Comparison of ENCODE assay signal across 8 mouse cellular contexts in the genomic region with DNA sequence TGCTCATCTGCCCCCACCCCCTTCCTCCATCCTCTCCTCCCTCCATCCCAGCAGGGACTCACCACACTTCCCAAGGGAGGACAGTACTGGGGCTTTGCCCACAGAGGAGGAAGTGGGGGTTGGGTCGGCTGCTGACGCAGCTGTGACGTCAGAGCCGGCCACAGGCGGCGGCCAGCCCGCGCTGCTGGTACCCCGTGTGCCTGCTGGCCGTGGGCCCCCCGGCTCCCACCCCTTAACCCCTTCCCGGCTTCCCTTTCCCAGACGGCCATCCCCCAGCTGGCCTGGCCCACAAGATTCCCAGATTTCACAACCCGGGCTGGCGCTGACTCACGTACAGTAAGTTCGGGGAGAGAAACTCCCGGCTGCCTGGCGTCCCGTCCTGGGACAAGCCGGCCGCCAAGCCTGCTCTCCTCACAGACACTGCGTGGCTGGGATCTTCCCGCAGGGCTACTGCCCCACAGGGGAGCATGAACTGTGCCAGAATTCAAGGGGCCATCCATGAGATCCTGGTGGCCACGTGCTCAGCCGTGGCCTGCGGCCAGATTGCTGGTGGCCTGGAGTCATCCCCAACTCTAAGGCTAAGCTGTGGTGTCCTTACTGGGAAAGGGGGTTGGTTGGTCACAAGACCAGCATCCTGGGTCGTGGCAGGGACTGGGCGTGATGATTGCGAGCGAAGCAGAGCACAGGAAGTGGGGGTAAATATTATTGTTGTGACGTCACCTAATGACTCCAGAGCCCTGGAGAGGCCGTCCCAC.
DNase-seq lines count a peak whose midpoint lies in the region; ATAC-seq and TF ChIP-seq lines count a peak whose summit lies in the region.

No protein-coding gene starts in this region.

- H3K27ac ChIP-seq in ES-Bruce4 (ENCODE audit: insufficient read depth, low read length): no peak overlapping the region
- peak overlapping the region; percentile 67; the same call in 1 of the 2 replicates for H3K27ac ChIP-seq in hindbrain, embryonic 11.5 days (ENCODE audit: low read depth, low read length)

- WGBS in hindbrain, embryonic 11.5 days: 3% methylated on average over 33 of the region's 33 CpGs

- no peaks in the 10 kb centered on the region for H3K27me3 ChIP-seq in ES-Bruce4 (ENCODE audit: control insufficient read depth, insufficient read depth, low read length, poor library complexity, severe bottlenecking)
- H3K27me3 ChIP-seq in hindbrain, embryonic 11.5 days (ENCODE audit: control insufficient read depth, insufficient read depth, low read length): no peaks in the 10 kb centered on the region
- H3K27me3 ChIP-seq in megakaryocyte, embryonic 14.5 days (replicated peaks): peaks cover 24% of the 10 kb centered on the region

- intact Hi-C loops in left cerebral cortex, postnatal 14 days (cut with DNase I): no loop called here

- TF ChIP-seq CTCF in ES-Bruce4 (IDR thresholded peaks at IDR 0.05; ENCODE audit: low read depth, low read length): no peak

- peak overlapping the region; percentile 55 for H3K4me3 ChIP-seq in ES-Bruce4 (ENCODE audit: low read depth, low read length)
- peak overlapping the region; percentile 57 for H3K4me3 ChIP-seq in hindbrain, embryonic 11.5 days (ENCODE audit: low read depth, low read length)
- peak overlapping the region; percentile 91 for H3K4me3 ChIP-seq in megakaryocyte, embryonic 14.5 days (replicated peaks)

- H3K9ac ChIP-seq in ES-Bruce4 (ENCODE audit: low read depth, poor library complexity, severe bottlenecking): peak overlapping the region; percentile 72
- peak overlapping the region; percentile 82 for H3K9ac ChIP-seq in hindbrain, embryonic 11.5 days (ENCODE audit: low read depth, low read length)

- no peaks in the 10 kb centered on the region for H3K36me3 ChIP-seq in ES-Bruce4 (ENCODE audit: control insufficient read depth, insufficient read depth, low read length, poor library complexity, severe bottlenecking)
- no peaks in the 10 kb centered on the region for H3K36me3 ChIP-seq in hindbrain, embryonic 11.5 days (ENCODE audit: control insufficient read depth, insufficient read depth, low read length)
- peaks cover 14% of the 10 kb centered on the region for H3K36me3 ChIP-seq in megakaryocyte, embryonic 14.5 days (replicated peaks; ENCODE audit: low read length)

- no peaks in the 10 kb centered on the region for H3K9me3 ChIP-seq in ES-Bruce4 (replicated peaks; ENCODE audit: control insufficient read depth, insufficient read depth, low read length, poor library complexity, severe bottlenecking)
- no peaks in the 10 kb centered on the region for H3K9me3 ChIP-seq in hindbrain, embryonic 11.5 days (ENCODE audit: control insufficient read depth, low read length)
- no peaks in the 10 kb centered on the region for H3K9me3 ChIP-seq in megakaryocyte, embryonic 14.5 days

- H3K4me2 ChIP-seq in hindbrain, embryonic 11.5 days (replicated peaks; ENCODE audit: low read depth, low read length): peak overlapping the region; percentile 91

- ATAC-seq in hindbrain, embryonic 11.5 days (ENCODE audit: low FRiP score): peak; percentile 85

- no peak for TF ChIP-seq POLR2A in ES-Bruce4 (IDR thresholded peaks at IDR 0.05; ENCODE audit: insufficient read depth, low read length)

- peak; percentile 89 for DNase-seq in adrenal gland, postnatal 36 days
- DNase-seq in forelimb bud, embryonic 11.5 days (ENCODE audit: low read depth, low spot score): peak; percentile 72
- peak; percentile 83 for DNase-seq in hindbrain, embryonic 11.5 days (ENCODE audit: low spot score)
- peak; percentile 30 to 65 for DNase-seq in left cerebral cortex, postnatal 14 days (ENCODE audit: low spot score in 2 of 2)
- peak; percentile 57 to 69 for DNase-seq in right cerebral cortex, postnatal 10 days (ENCODE audit: low spot score in 2 of 2)
- DNase-seq in urinary bladder, postnatal 14 days (ENCODE audit: low spot score): peak; percentile 88

- peaks cover 4% of the 10 kb centered on the region for H3K4me1 ChIP-seq in ES-Bruce4 (ENCODE audit: control insufficient read depth, insufficient read depth, low read length)
- peaks cover 8% of the 10 kb centered on the region; the same call in 1 of the 2 replicates for H3K4me1 ChIP-seq in hindbrain, embryonic 11.5 days (replicated peaks; ENCODE audit: control insufficient read depth, insufficient read depth, low read length)
- peaks cover 99% of the 10 kb centered on the region for H3K4me1 ChIP-seq in megakaryocyte, embryonic 14.5 days

- no peak for TF ChIP-seq EP300 in ES-Bruce4 (IDR thresholded peaks at IDR 0.05; ENCODE audit: insufficient read depth, low read depth, low read length)
